Mouse (Mus musculus) megakaryocyte, embryonic 14.5 days (primary cell): ENCODE measurements around the gene Krtap19-2.

Experiments used
- FLI1 ChIP-seq: IDR thresholded peaks from 2 replicates; pipeline ENCODE4 v1.6.1; 2012; ENCODE audit warnings: low read length, inconsistent platforms, mixed read lengths
- GATA1 ChIP-seq: IDR thresholded peaks from 3 replicates; pipeline ENCODE4 v1.6.1; 2012; ENCODE audit warnings: mixed read lengths, low read length, inconsistent platforms, borderline replicate concordance

DNA sequence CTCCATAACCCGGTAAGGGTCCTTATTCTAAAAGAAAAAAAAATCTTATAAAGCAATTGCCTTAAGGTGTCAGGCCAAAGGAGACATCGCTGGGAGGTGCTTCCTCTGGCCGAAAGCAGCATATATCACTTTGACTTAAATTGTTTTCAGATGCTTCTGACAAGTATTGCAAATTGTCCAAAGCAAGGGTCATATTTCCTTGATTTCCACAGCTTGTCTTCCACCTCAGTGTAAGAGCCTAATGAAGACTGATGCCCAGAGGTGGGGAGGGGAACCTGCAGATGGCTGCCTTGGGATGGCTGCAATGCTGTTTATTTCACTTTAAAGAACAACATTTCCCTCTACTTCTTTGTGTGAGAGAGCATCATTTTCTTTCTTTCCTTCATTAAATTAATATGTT, 47.1 kb downstream of the Krtap19-2 start:
- TF ChIP-seq FLI1, result no peak
- TF ChIP-seq GATA1, result no peak
